Mouse (Mus musculus) liver, embryonic 14.5 days (tissue): ENCODE measurements around the gene Aqr.

ENCODE experiments used
- CTCF ChIP-seq: IDR thresholded peaks from 2 replicates; pipeline ENCODE4 v1.5.1; 2016; ENCODE audit warnings: antibody characterized with exemption, low read depth, control low read depth
- EP300 ChIP-seq: IDR thresholded peaks from 2 replicates; pipeline ENCODE4 v1.6.1; 2016; ENCODE audit warnings: antibody characterized with exemption, low read depth

GRCm38 (mm10) chr2:114117665-114118064 is 69.2 kb downstream of the Aqr start:
- TF ChIP-seq CTCF (no peak), EP300 (0 out of 2 replicates have a peak, but pooled peaks have one; percentile 2)
